Mouse (Mus musculus): ENCODE results near the gene Taar8c. TPM values are rescaled to one million over a fixed set of nuclear protein-coding genes. Genes with fewer than 3 reads are reported as not detected.

The Taar8c gene
- polyA plus RNA-seq, 1 experiment from 2014 or later: not detected

Other genes starting within 250 kb of the Taar8c start
- 0.41 and 0.63 TPM in 2 replicates for gene Vnn1, start 207.2 kb downstream of the Taar8c start, polyA plus RNA-seq (2015; fragmentation: Nextera tagmentation; extraction: Ambion mirVana)
- not detected in 2 replicates for gene Taar1, start 181.6 kb downstream of the Taar8c start, polyA plus RNA-seq (2015; fragmentation: Nextera tagmentation; extraction: Ambion mirVana)
- 0.27 TPM in 1 of 2 replicates, not detected in the other for gene Taar2, start 163.3 kb downstream of the Taar8c start, polyA plus RNA-seq (2015; fragmentation: Nextera tagmentation; extraction: Ambion mirVana)
- not detected in 2 replicates for gene Taar3, start 152.4 kb downstream of the Taar8c start, polyA plus RNA-seq (2015; fragmentation: Nextera tagmentation; extraction: Ambion mirVana)
- gene Taar4, start 141.4 kb downstream of the Taar8c start, polyA plus RNA-seq (2015; fragmentation: Nextera tagmentation; extraction: Ambion mirVana): not detected in 2 replicates
- gene Taar5, start 131.2 kb downstream of the Taar8c start, polyA plus RNA-seq (2015; fragmentation: Nextera tagmentation; extraction: Ambion mirVana): not detected in 2 replicates
- gene Taar6, start 116.3 kb downstream of the Taar8c start, polyA plus RNA-seq (2015; fragmentation: Nextera tagmentation; extraction: Ambion mirVana): not detected in 2 replicates
- gene Taar7a, start 108.4 kb downstream of the Taar8c start, polyA plus RNA-seq (2015; fragmentation: Nextera tagmentation; extraction: Ambion mirVana): not detected in 2 replicates
- gene Taar7b, start 102.0 kb downstream of the Taar8c start, polyA plus RNA-seq (2015; fragmentation: Nextera tagmentation; extraction: Ambion mirVana): not detected in 2 replicates
- gene Taar7d, start 74.7 kb downstream of the Taar8c start, polyA plus RNA-seq (2015; fragmentation: Nextera tagmentation; extraction: Ambion mirVana): not detected in 2 replicates
- not detected in 2 replicates for gene Taar7e, start 64.3 kb downstream of the Taar8c start, polyA plus RNA-seq (2015; fragmentation: Nextera tagmentation; extraction: Ambion mirVana)
- not detected in 2 replicates for gene Taar7f, start 52.4 kb downstream of the Taar8c start, polyA plus RNA-seq (2015; fragmentation: Nextera tagmentation; extraction: Ambion mirVana)
- not detected in 2 replicates for gene Taar8a, start 25.4 kb downstream of the Taar8c start, polyA plus RNA-seq (2015; fragmentation: Nextera tagmentation; extraction: Ambion mirVana)
- not detected in 2 replicates for gene Taar8b, start 9.6 kb downstream of the Taar8c start, polyA plus RNA-seq (2015; fragmentation: Nextera tagmentation; extraction: Ambion mirVana)
- gene Taar9, start 7.6 kb upstream of the Taar8c start, polyA plus RNA-seq (2015; fragmentation: Nextera tagmentation; extraction: Ambion mirVana): not detected in 2 replicates
- gene Stx7, start 47.4 kb upstream of the Taar8c start, polyA plus RNA-seq (2015; fragmentation: Nextera tagmentation; extraction: Ambion mirVana): 62.6 and 79.7 TPM in 2 replicates
- 27.5 and 30.8 TPM in 2 replicates for gene Moxd1, start 121.6 kb upstream of the Taar8c start, polyA plus RNA-seq (2015; fragmentation: Nextera tagmentation; extraction: Ambion mirVana)